Mouse (Mus musculus): Measurements from ENCODE around the gene Gkap1.
A peak's percentile ranks its signal among the peaks of the same experiment; 100 is the strongest.

Gkap1 gene

DNA sequence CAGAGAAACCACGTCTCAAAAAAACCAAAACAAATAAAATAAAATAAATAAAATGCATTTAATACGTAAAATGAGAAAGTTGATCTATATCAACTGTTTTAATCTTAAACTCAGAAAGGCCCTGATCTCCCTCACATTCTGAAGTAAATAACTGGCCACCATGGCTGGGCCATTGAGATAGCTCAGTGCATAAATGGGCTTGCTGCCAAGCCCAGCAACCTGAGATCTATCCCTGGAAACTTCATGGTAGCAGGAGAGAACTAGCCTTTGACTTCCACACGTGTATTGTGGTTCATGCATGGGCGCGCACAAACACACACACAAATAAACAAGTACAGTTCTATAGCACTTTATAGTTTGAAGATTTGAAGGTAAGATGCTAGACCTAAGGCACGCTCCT is 74.2 kb downstream of the Gkap1 start:
- no peak for DNase-seq (ENCODE audit: low spot score in 2 of 2)

DNA sequence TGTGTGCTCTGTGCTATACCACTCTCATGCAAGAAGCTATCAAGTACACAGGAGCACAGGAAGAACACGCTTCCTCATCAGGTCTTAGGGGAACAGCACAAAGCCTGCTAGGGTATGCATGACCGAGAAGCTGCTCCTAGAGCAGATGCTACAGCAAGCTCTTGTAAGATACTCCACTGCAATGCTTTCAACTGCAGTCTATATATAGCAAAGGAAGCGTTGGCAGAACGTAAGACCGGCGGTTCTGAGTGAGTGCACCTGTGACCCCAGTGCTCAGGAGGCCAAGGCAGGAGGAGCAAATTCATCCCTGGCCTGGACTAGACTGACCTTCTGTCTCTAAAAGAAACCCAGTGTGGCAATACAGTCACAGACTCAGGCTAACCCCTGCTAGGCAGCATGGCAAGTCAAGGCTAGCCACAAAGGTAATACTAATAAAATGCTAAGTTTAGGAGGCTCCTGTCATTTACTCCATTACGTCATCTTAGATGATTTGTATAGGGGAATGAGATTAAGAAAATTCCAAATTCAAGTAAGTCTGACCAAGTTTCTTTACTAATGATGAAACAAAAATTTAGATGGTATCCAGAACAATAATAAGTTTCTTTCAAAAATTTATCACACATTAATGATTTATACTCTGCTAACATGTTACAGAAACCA is 77.4 kb downstream of the Gkap1 start:
- no peak for DNase-seq (ENCODE audit: low spot score in 2 of 2)

DNA sequence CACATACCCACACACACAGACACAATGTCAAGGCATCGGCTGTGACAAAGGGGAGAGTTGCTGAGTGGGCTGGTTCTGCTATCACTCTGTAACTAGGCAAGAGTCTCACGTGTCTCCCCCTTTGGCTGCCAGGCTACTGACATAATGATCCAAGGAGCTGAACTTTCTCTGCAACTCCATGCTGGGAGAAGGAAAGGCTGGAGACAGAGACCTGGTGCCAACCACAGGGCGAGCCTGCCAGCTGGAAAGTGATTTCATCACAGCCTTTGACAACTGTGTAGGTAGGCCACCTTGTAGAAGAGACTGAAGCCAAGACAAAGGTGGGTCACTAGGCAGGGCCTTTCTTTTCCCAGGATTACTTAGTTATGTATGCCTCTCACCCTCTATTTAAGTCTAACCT is 78.3 kb downstream of the Gkap1 start:
- no peak for DNase-seq (ENCODE audit: low spot score in 2 of 2)

DNA sequence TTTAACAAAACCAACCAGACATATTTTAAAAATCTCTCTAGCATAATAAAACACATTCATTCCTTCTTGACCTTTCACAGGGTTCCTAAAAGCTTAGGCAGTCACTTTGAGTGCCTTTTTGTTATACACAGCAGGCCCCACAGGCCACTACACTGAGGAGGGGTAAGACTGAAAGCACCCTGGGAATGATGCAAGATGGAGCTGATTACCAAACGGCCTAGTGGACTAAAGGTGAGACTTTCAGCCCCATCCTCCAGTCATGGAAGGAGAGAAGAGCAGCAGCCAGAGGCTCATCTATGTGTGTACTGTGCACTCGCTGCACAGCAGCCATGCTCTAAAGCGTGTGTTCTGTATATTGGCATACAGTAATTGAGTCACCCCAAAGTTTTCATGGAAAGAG is 80.6 kb downstream of the Gkap1 start:
- DNase-seq (ENCODE audit: low spot score in 2 of 2) = no peak

DNA sequence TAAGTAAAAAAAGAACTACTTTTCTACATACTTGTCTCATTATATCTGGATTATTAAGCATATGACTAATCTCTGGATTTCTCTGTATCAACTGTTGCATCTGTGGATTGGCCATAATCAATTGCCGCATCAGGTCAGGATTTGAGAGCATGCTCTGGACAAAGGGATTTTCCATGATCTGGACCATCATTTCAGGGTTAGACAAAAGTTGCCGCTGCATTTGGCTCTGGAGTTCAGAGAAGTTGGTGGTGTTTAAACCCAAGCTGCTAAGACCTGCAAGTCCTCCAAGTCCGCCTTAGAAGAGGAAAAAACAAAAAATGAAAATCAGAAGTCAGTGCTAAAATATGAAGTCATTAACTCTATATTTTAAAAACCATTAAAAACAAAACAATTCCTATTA is 82.3 kb downstream of the Gkap1 start:
- DNase-seq (ENCODE audit: low spot score in 2 of 2) = no peak

DNA sequence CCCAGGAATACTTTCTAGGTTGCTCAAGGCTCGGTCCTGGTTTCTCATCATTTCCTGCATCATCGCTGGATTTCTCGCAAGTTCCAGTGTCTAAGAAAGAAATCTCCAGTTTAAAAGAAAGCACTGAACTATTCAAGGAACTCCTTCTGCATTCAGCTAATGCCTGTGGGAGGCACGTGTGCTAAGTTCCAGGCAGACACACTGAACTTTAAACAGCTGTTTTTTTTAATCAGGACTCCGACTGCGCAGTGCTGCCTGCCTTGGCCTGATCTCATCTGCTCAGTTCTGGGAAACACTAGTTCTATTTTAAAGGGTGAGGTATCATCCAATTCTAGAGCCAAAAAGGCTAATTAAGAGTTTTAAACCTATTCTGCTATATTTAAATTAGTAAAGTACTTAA is 83.4 kb downstream of the Gkap1 start:
- DNase-seq (ENCODE audit: low spot score in 2 of 2) = no peak

DNA sequence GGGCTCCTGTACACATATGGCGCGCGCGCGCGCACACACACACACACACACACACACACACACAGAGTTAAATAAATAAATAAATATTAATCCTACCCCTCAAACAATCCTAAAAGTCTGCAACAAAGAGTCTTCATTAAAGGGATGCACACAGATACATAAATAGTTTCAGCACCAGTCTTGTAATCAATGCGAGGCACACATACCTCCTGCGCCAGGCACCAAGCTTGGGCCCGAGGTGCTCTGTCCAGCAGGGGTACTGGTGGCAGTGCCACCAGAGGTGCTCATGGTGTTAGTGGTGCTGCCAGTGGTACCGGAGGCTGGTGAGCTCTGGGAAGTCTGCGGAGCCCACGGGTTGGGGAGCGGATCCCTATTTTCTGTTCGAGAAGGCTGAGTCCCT is 84.0 kb downstream of the Gkap1 start:
- DNase-seq (ENCODE audit: low spot score in 2 of 2) = no peak

DNA sequence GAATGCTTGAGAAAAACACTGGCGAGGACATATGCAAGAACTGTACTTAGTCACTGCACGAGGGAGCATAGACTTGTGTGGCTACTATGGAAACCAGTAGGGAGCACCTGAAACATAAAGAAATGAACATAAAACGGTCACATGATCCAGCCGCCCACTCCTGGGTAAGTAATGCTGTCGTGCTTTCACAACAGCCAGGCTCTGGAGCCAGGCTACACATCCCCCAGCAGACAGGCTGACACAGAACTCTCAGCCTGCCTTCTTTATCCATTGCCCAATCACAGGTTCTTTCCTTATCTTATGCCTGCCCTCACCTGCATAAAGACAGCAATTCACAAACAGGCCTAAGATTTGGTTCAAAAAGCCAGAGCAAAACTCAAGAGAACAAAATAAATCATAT is 86.0 kb downstream of the Gkap1 start:
- DNase-seq (ENCODE audit: low spot score in 2 of 2) = no peak

DNA sequence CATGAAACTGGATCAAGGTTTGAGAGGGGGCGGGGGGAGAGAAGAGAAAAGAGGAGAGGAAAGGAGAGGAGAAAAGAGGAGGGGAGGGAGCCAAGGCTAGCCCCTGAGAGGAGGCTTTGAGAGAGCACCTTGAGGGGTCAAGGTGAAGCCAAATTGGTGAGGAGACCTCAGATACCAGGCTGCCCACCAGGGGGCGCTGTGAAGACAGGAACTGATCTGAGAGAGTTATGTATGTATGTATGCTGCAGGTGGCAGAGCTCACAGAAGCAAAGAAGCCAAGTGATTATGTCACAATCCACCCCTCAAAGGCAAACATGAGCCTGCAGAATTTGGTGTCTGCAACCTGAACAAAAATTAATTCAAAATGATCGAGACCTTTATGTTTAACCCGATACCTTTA is 87.1 kb downstream of the Gkap1 start:
- peak; percentile 72 to 91 for DNase-seq (ENCODE audit: low spot score in 2 of 2)

DNA sequence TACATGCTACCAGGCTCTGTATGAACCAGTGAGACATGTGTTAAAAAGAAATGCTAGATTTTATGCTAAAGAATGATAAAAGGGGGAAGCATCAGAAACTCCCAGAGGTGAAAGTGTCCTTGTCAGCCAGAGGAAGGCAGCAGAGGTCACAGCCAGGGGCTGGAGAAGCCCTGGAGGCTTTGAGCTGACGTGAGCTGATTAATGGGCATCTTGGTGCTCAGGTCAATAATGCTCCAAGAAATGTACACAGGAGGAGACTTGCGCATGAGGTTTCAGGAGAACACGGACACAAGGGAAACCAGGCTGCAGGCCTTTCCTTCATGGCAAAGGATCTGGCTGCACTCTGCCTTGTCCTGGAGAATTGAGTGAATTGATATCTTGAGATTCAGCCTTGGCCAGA is 87.7 kb downstream of the Gkap1 start:
- no peak for DNase-seq (ENCODE audit: low spot score in 2 of 2)

DNA sequence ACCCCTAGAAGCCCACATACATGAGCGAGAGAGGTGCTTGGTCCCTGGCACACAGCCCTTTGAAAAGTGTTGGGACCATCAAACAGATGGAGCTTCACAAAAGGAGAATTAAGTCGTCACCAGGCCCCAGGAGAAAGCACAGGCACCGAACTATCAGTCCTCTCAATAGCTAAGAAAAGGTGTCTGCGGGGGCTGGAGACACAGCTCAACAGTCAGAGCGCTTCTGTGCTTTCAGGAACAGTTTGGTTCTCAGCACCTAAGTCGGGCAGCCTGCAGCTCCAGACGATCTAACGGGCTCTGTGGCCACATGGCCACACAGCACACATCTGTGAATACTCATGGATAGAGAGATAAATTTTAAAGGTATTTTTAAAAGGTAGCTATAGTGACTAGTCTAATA is 89.2 kb downstream of the Gkap1 start:
- DNase-seq (ENCODE audit: low spot score in 2 of 2) = no peak

DNA sequence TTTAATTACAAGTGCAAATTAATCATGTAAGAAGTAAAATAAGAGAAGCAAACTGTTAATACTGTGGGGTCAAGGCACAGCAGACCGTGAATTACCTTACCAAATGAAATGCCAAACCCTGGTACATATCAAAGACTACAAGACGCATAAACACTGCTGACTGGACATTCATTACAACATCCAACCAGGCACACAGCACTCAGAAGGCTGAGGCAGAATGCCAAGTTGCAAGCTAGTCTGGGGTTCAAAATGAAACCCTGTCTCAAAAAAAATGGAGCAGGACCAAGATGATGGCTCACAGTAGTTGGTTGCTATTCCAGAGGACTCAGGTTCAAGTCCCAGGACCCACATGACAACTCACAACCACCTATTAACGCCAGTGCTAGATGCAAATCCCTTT is 91.4 kb downstream of the Gkap1 start:
- no peak for DNase-seq (ENCODE audit: low spot score in 2 of 2)

Measured in spleen, postnatal 14 days (tissue).